Mouse (Mus musculus): ENCODE data around the gene Pex6. TPM values are rescaled to one million over a fixed set of nuclear protein-coding genes. Genes with fewer than 3 reads are reported as not detected.

Gene Pex6
- polyA plus RNA-seq, 1 experiment from 2014 or later: 18.1 TPM

- Histone ChIP-seq H3K36me3 (ENCODE audit: control insufficient read depth, insufficient read depth, low read length) (peaks cover 31% of the 10 kb centered on the region), H3K4me3 (ENCODE audit: low read depth, low read length) (no peak overlapping the region; the same call in 1 of the 2 replicates), H3K4me1 (ENCODE audit: control insufficient read depth, insufficient read depth, low read length) (peaks cover 23% of the 10 kb centered on the region), H3K27me3 (ENCODE audit: control insufficient read depth, insufficient read depth, low read length) (no peaks in the 10 kb centered on the region), H3K9me3 (ENCODE audit: control insufficient read depth, low read length) (no peaks in the 10 kb centered on the region), H3K9ac (ENCODE audit: low read length) (no peak overlapping the region; the same call in 1 of the 2 replicates), H3K4me2 (ENCODE audit: low read depth, severe bottlenecking) (peak overlapping the region; percentile 83), H3K27ac (replicated peaks; ENCODE audit: low read depth, low read length) (no peak overlapping the region)
- no peak for ATAC-seq (ENCODE audit: insufficient number of reproducible peaks, low FRiP score, low TSS enrichment, low read depth)
- 56% methylated on average over 9 of the region's 9 CpGs for whole genome bisulfite sequencing
- DNase-seq (ENCODE audit: low spot score): no peak
Observed at GRCm38 (mm10) chr17:46678911-46679310, 32.4 kb upstream of the Pex6 start.

DNA sequence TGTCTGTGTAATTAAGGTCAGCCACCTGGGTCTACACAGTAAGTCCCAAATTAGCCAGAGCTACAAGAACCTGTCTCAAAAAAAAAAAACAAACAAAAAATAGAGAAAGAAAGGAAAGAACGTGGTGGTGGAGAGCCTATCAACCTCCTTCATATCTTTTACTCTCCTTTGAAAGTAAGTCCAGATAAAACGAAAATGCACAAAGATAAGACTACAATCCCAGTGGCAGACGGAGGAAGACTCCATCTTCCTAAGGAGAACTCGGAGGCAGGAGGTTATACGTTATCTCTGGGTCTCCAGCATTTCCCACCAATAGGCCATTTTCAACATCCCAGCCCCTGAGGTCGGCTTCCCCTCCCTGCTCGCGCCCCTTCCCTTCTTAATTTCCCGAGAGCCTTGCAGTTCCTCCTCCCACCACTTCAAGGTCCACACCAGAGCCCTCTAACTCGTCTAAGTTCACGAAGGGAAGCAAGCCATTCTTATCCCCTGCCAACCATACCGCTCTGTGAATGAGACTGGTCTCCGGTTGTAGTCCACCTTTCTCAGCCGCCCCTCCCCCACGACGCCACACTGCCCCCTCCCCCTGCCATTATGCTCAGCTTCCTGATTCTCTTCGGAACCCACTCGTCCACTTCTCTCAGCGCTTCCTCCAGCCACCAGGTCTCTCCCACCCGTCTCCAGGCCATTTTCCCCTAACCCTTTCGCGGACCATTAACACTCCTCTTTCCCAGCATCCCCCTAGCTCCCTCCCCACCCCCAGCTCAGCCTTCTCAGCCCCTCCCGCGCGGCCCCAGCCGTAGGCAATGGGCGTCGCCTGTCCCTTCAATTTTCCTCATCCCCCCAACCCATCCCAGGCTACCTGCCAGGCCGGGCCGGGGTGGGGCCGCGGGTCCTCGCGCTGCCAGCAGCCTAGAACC is 31.2 kb upstream of the Pex6 start:
- H3K27me3 ChIP-seq (ENCODE audit: control insufficient read depth, insufficient read depth, low read length): no peaks in the 10 kb centered on the region
- H3K9ac ChIP-seq (ENCODE audit: low read length): peak overlapping the region; percentile 70
- peak; percentile 2 for ATAC-seq (ENCODE audit: insufficient number of reproducible peaks, low FRiP score, low TSS enrichment, low read depth)
- peak overlapping the region; percentile 83 for H3K4me2 ChIP-seq (ENCODE audit: low read depth, severe bottlenecking)
- H3K4me1 ChIP-seq (ENCODE audit: control insufficient read depth, insufficient read depth, low read length): peaks cover 17% of the 10 kb centered on the region
- WGBS: under 1% methylated on average over 34 of the region's 34 CpGs
- peak overlapping the region; percentile 88 for H3K27ac ChIP-seq (replicated peaks; ENCODE audit: low read depth, low read length)
- peak; percentile 71 for DNase-seq (ENCODE audit: low spot score)
- no peaks in the 10 kb centered on the region for H3K9me3 ChIP-seq (ENCODE audit: control insufficient read depth, low read length)
- H3K4me3 ChIP-seq (ENCODE audit: low read depth, low read length): peak overlapping the region; percentile 88
- peaks cover 41% of the 10 kb centered on the region for H3K36me3 ChIP-seq (ENCODE audit: control insufficient read depth, insufficient read depth, low read length)

GRCm38 (mm10) chr17:46680760-46681373 is 30.4 kb upstream of the Pex6 start, which contains the start of gene Klhdc3:
Gene Klhdc3 (minus strand): TSS chr17:46680914.
- DNase-seq (ENCODE audit: low spot score): peak; percentile 100
- Histone ChIP-seq H3K9me3 (ENCODE audit: control insufficient read depth, low read length) (no peaks in the 10 kb centered on the region), H3K27ac (replicated peaks; ENCODE audit: low read depth, low read length) (peak within 1 kb of the TSS; percentile 88), H3K9ac (ENCODE audit: low read length) (peak within 1 kb of the TSS; percentile 70), H3K4me2 (ENCODE audit: low read depth, severe bottlenecking) (peak within 1 kb of the TSS; percentile 83), H3K27me3 (ENCODE audit: control insufficient read depth, insufficient read depth, low read length) (no peaks in the 10 kb centered on the region), H3K4me1 (ENCODE audit: control insufficient read depth, insufficient read depth, low read length) (peaks cover 17% of the 10 kb centered on the region), H3K4me3 (ENCODE audit: low read depth, low read length) (peak within 1 kb of the TSS; percentile 88), H3K36me3 (ENCODE audit: control insufficient read depth, insufficient read depth, low read length) (peaks cover 48% of the 10 kb centered on the region)
- WGBS: under 1% methylated on average over 48 of the region's 49 CpGs
- peak; percentile 97 for ATAC-seq (ENCODE audit: insufficient number of reproducible peaks, low FRiP score, low TSS enrichment, low read depth)

DNA sequence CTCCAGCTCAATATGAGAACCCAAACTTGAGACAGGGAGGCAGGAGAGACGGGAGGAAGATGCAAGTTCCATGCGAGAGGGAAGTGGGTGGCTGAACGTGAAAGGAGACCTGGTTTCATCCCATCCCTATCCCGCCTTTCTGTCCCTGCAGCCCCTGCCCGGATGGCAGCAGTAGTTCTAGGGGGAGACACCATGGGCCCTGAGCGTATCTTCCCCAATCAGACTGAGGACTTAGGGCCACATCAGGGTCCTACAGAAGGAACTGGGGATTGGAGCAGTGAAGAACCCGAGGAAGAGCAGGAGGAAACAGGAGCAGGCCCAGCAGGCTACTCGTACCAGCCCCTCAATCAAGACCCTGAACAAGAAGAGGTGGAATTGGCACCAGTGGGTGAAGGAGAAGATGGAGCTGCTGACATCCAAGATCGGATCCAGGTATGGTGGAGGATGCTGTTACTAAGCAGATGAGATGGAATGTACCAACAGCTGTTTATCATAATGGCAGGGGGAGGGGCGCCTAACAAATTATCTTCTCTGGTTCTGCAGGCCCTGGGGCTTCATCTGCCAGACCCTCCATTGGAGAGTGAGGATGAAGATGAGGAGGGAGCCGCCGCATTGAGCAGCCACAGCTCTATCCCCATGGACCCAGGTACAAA is 29.7 kb upstream of the Pex6 start:
- 26% methylated on average over 12 of the region's 12 CpGs for WGBS
- H3K36me3 ChIP-seq (ENCODE audit: control insufficient read depth, insufficient read depth, low read length): peaks cover 42% of the 10 kb centered on the region
- no peak for ATAC-seq (ENCODE audit: insufficient number of reproducible peaks, low FRiP score, low TSS enrichment, low read depth)

GRCm38 (mm10) chr17:46682654-46683389 is 28.4 kb upstream of the Pex6 start:
- ATAC-seq (ENCODE audit: insufficient number of reproducible peaks, low FRiP score, low TSS enrichment, low read depth) (no peak), DNase-seq (ENCODE audit: low spot score) (no peak)
- H3K36me3 ChIP-seq (ENCODE audit: control insufficient read depth, insufficient read depth, low read length): peaks cover 43% of the 10 kb centered on the region
- peaks cover 17% of the 10 kb centered on the region for H3K4me1 ChIP-seq (ENCODE audit: control insufficient read depth, insufficient read depth, low read length)
- no peak overlapping the region for H3K9ac ChIP-seq (ENCODE audit: low read length)
- H3K4me3 ChIP-seq (ENCODE audit: low read depth, low read length): no peak overlapping the region
- no peak overlapping the region for H3K4me2 ChIP-seq (ENCODE audit: low read depth, severe bottlenecking)
- H3K27me3 ChIP-seq (ENCODE audit: control insufficient read depth, insufficient read depth, low read length): no peaks in the 10 kb centered on the region
- H3K9me3 ChIP-seq (ENCODE audit: control insufficient read depth, low read length): no peaks in the 10 kb centered on the region
- H3K27ac ChIP-seq (replicated peaks; ENCODE audit: low read depth, low read length): no peak overlapping the region
- 83% methylated on average over 16 of the region's 16 CpGs for WGBS

More for the DNA sequence above, 29.7 kb upstream of the Pex6 start:
- peak overlapping the region; percentile 88 for H3K4me3 ChIP-seq (ENCODE audit: low read depth, low read length)
- no peak overlapping the region; the same call in 1 of the 2 replicates for H3K27ac ChIP-seq (replicated peaks; ENCODE audit: low read depth, low read length)
- no peak for DNase-seq (ENCODE audit: low spot score)
- peak overlapping the region; percentile 83 for H3K4me2 ChIP-seq (ENCODE audit: low read depth, severe bottlenecking)
- no peaks in the 10 kb centered on the region for H3K9me3 ChIP-seq (ENCODE audit: control insufficient read depth, low read length)
- H3K4me1 ChIP-seq (ENCODE audit: control insufficient read depth, insufficient read depth, low read length): peaks cover 17% of the 10 kb centered on the region
- no peaks in the 10 kb centered on the region for H3K27me3 ChIP-seq (ENCODE audit: control insufficient read depth, insufficient read depth, low read length)
- H3K9ac ChIP-seq (ENCODE audit: low read length): peak overlapping the region; percentile 47

DNA sequence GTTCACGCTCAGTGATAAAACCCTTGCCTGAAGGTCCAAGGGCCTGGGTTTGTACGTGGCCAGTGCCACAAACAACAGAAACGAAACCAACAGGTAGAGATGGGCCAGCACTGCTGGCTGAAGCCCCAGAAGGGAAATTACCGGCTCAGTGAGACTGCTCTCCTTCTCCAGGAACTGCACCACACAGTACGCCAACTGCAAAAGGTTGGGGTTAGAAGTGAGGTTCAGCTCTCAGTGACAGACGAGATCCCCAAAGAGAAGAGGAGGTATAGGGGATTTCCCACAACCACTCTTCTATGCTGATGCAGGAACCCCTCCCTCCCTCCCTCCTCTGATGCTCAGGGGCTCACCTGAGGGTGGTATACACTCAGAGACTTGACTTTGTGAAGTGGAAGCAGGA is 25.4 kb upstream of the Pex6 start:
- Histone ChIP-seq H3K4me3 (ENCODE audit: low read depth, low read length) (no peak overlapping the region), H3K27ac (replicated peaks; ENCODE audit: low read depth, low read length) (no peak overlapping the region), H3K9me3 (ENCODE audit: control insufficient read depth, low read length) (no peaks in the 10 kb centered on the region), H3K4me1 (ENCODE audit: control insufficient read depth, insufficient read depth, low read length) (peaks cover 4% of the 10 kb centered on the region; the same call in 1 of the 2 replicates), H3K36me3 (ENCODE audit: control insufficient read depth, insufficient read depth, low read length) (peaks cover 38% of the 10 kb centered on the region), H3K9ac (ENCODE audit: low read length) (no peak overlapping the region), H3K27me3 (ENCODE audit: control insufficient read depth, insufficient read depth, low read length) (no peaks in the 10 kb centered on the region), H3K4me2 (ENCODE audit: low read depth, severe bottlenecking) (no peak overlapping the region)
- WGBS: 92% methylated on average over 6 of the region's 6 CpGs
- ATAC-seq (ENCODE audit: insufficient number of reproducible peaks, low FRiP score, low TSS enrichment, low read depth) (no peak), DNase-seq (ENCODE audit: low spot score) (no peak)

GRCm38 (mm10) chr17:46690665-46691064 is 20.6 kb upstream of the Pex6 start:
- DNase-seq (ENCODE audit: low spot score): no peak
- ATAC-seq (ENCODE audit: insufficient number of reproducible peaks, low FRiP score, low TSS enrichment, low read depth): no peak
- Histone ChIP-seq H3K4me3 (ENCODE audit: low read depth, low read length) (no peak overlapping the region), H3K4me1 (ENCODE audit: control insufficient read depth, insufficient read depth, low read length) (no peaks in the 10 kb centered on the region), H3K27me3 (ENCODE audit: control insufficient read depth, insufficient read depth, low read length) (no peaks in the 10 kb centered on the region), H3K9me3 (ENCODE audit: control insufficient read depth, low read length) (no peaks in the 10 kb centered on the region), H3K9ac (ENCODE audit: low read length) (no peak overlapping the region), H3K27ac (replicated peaks; ENCODE audit: low read depth, low read length) (no peak overlapping the region), H3K4me2 (ENCODE audit: low read depth, severe bottlenecking) (no peak overlapping the region), H3K36me3 (ENCODE audit: control insufficient read depth, insufficient read depth, low read length) (peaks cover 11% of the 10 kb centered on the region; the same call in 1 of the 2 replicates)
- WGBS: 93% methylated on average over 12 of the region's 12 CpGs
